Mouse (Mus musculus): Measurements from ENCODE around the gene Gm48551. TPM values are rescaled to one million over a fixed set of nuclear protein-coding genes. Genes with fewer than 3 reads are reported as not detected.

The Gm48551 gene
- polyA plus RNA-seq (2015; fragmentation: Illumina TruSeq; extraction: RNeasy Lipid Tissue Mini Kit (QIAGEN cat#74804); ENCODE audit: insufficient read depth, low read depth, low replicate concordance): 2.6 TPM

GRCm38 (mm10) chr10:81383802-81384604 lies at the start of gene Gm48551, which contains the start of gene Dohh:
Gene Gm48551 (plus strand): TSS chr10:81384466.
Gene Dohh (plus strand): TSS chr10:81384428.

GRCm38 (mm10) chr10:81342686-81343505 lies 41.4 kb upstream of the Gm48551 start, which contains the start of gene Gipc3:
Gene Gipc3 (minus strand): TSS chr10:81343266.

GRCm38 (mm10) chr10:81350351-81351063 lies 33.8 kb upstream of the Gm48551 start, which contains the start of gene Hmg20b:
Gene Hmg20b (minus strand): TSS chr10:81350480.

GRCm38 (mm10) chr10:81356991-81357844 lies 27.0 kb upstream of the Gm48551 start, which contains the start of gene Mfsd12:
Gene Mfsd12 (plus strand): TSS chr10:81357491.

GRCm38 (mm10) chr10:81365672-81366476 lies 18.4 kb upstream of the Gm48551 start, which contains the start of gene 4930404N11Rik:
Gene 4930404N11Rik (minus strand): TSS chr10:81365816.

GRCm38 (mm10) chr10:81377793-81378552 lies 6.3 kb upstream of the Gm48551 start, which contains the start of gene Fzr1:
Gene Fzr1 (minus strand): TSS chr10:81378516.

GRCm38 (mm10) chr10:81388505-81389055 lies 4.3 kb downstream of the Gm48551 start, which contains the start of gene Gm48552:
Gene Gm48552 (plus strand): TSS chr10:81389005.

GRCm38 (mm10) chr10:81392781-81393185 lies 8.5 kb downstream of the Gm48551 start, which contains the start of gene Smim24:
Gene Smim24 (plus strand): TSS chr10:81393051.

Other genes starting within 250 kb of the Gm48551 start
- gene Zbtb7a, start 249.2 kb upstream of the Gm48551 start, polyA plus RNA-seq (2015; fragmentation: Illumina TruSeq; extraction: RNeasy Lipid Tissue Mini Kit (QIAGEN cat#74804); ENCODE audit: insufficient read depth, low read depth, low replicate concordance): 5.4 TPM
- 7.3 TPM for gene Pias4, start 216.5 kb upstream of the Gm48551 start, polyA plus RNA-seq (2015; fragmentation: Illumina TruSeq; extraction: RNeasy Lipid Tissue Mini Kit (QIAGEN cat#74804); ENCODE audit: insufficient read depth, low read depth, low replicate concordance)
- gene Eef2, start 207.8 kb upstream of the Gm48551 start, polyA plus RNA-seq (2015; fragmentation: Illumina TruSeq; extraction: RNeasy Lipid Tissue Mini Kit (QIAGEN cat#74804); ENCODE audit: insufficient read depth, low read depth, low replicate concordance): 283 TPM
- gene Dapk3, start 201.5 kb upstream of the Gm48551 start, polyA plus RNA-seq (2015; fragmentation: Illumina TruSeq; extraction: RNeasy Lipid Tissue Mini Kit (QIAGEN cat#74804); ENCODE audit: insufficient read depth, low read depth, low replicate concordance): 9.3 TPM
- gene 4930442H23Rik, start 200.6 kb upstream of the Gm48551 start, polyA plus RNA-seq (2015; fragmentation: Illumina TruSeq; extraction: RNeasy Lipid Tissue Mini Kit (QIAGEN cat#74804); ENCODE audit: insufficient read depth, low read depth, low replicate concordance): not detected
- not detected for gene Nmrk2, start 182.4 kb upstream of the Gm48551 start, polyA plus RNA-seq (2015; fragmentation: Illumina TruSeq; extraction: RNeasy Lipid Tissue Mini Kit (QIAGEN cat#74804); ENCODE audit: insufficient read depth, low read depth, low replicate concordance)
- 0.20 TPM for gene Atcay, start 153.6 kb upstream of the Gm48551 start, polyA plus RNA-seq (2015; fragmentation: Illumina TruSeq; extraction: RNeasy Lipid Tissue Mini Kit (QIAGEN cat#74804); ENCODE audit: insufficient read depth, low read depth, low replicate concordance)
- gene Zfr2, start 151.3 kb upstream of the Gm48551 start, polyA plus RNA-seq (2015; fragmentation: Illumina TruSeq; extraction: RNeasy Lipid Tissue Mini Kit (QIAGEN cat#74804); ENCODE audit: insufficient read depth, low read depth, low replicate concordance): 3.4 TPM
- gene Matk, start 131.5 kb upstream of the Gm48551 start, polyA plus RNA-seq (2015; fragmentation: Illumina TruSeq; extraction: RNeasy Lipid Tissue Mini Kit (QIAGEN cat#74804); ENCODE audit: insufficient read depth, low read depth, low replicate concordance): not detected
- 21.2 TPM for gene Mrpl54, start 117.5 kb upstream of the Gm48551 start, polyA plus RNA-seq (2015; fragmentation: Illumina TruSeq; extraction: RNeasy Lipid Tissue Mini Kit (QIAGEN cat#74804); ENCODE audit: insufficient read depth, low read depth, low replicate concordance)
- gene Apba3, start 117.5 kb upstream of the Gm48551 start, polyA plus RNA-seq (2015; fragmentation: Illumina TruSeq; extraction: RNeasy Lipid Tissue Mini Kit (QIAGEN cat#74804); ENCODE audit: insufficient read depth, low read depth, low replicate concordance): 30.7 TPM
- 3.9 TPM for gene Tjp3, start 92.9 kb upstream of the Gm48551 start, polyA plus RNA-seq (2015; fragmentation: Illumina TruSeq; extraction: RNeasy Lipid Tissue Mini Kit (QIAGEN cat#74804); ENCODE audit: insufficient read depth, low read depth, low replicate concordance)
- 15.5 TPM for gene Pip5k1c, start 91.5 kb upstream of the Gm48551 start, polyA plus RNA-seq (2015; fragmentation: Illumina TruSeq; extraction: RNeasy Lipid Tissue Mini Kit (QIAGEN cat#74804); ENCODE audit: insufficient read depth, low read depth, low replicate concordance)
- 7.9 TPM for gene Cactin, start 63.4 kb upstream of the Gm48551 start, polyA plus RNA-seq (2015; fragmentation: Illumina TruSeq; extraction: RNeasy Lipid Tissue Mini Kit (QIAGEN cat#74804); ENCODE audit: insufficient read depth, low read depth, low replicate concordance)
- 3.4 TPM for gene Tbxa2r, start 55.7 kb upstream of the Gm48551 start, polyA plus RNA-seq (2015; fragmentation: Illumina TruSeq; extraction: RNeasy Lipid Tissue Mini Kit (QIAGEN cat#74804); ENCODE audit: insufficient read depth, low read depth, low replicate concordance)
- 1.4 TPM for gene Gipc3, start 41.2 kb upstream of the Gm48551 start, polyA plus RNA-seq (2015; fragmentation: Illumina TruSeq; extraction: RNeasy Lipid Tissue Mini Kit (QIAGEN cat#74804); ENCODE audit: insufficient read depth, low read depth, low replicate concordance)
- gene Hmg20b, start 34.0 kb upstream of the Gm48551 start, polyA plus RNA-seq (2015; fragmentation: Illumina TruSeq; extraction: RNeasy Lipid Tissue Mini Kit (QIAGEN cat#74804); ENCODE audit: insufficient read depth, low read depth, low replicate concordance): 22.8 TPM
- 1.9 TPM for gene Mfsd12, start 27.0 kb upstream of the Gm48551 start, polyA plus RNA-seq (2015; fragmentation: Illumina TruSeq; extraction: RNeasy Lipid Tissue Mini Kit (QIAGEN cat#74804); ENCODE audit: insufficient read depth, low read depth, low replicate concordance)
- not detected for gene 4930404N11Rik, start 18.6 kb upstream of the Gm48551 start, polyA plus RNA-seq (2015; fragmentation: Illumina TruSeq; extraction: RNeasy Lipid Tissue Mini Kit (QIAGEN cat#74804); ENCODE audit: insufficient read depth, low read depth, low replicate concordance)
- gene Fzr1, start 6.0 kb upstream of the Gm48551 start, polyA plus RNA-seq (2015; fragmentation: Illumina TruSeq; extraction: RNeasy Lipid Tissue Mini Kit (QIAGEN cat#74804); ENCODE audit: insufficient read depth, low read depth, low replicate concordance): 5.1 TPM
- gene Dohh, start within 50 bp of the Gm48551 start, polyA plus RNA-seq (2015; fragmentation: Illumina TruSeq; extraction: RNeasy Lipid Tissue Mini Kit (QIAGEN cat#74804); ENCODE audit: insufficient read depth, low read depth, low replicate concordance): 9.1 TPM
- gene Gm48552, start 4.5 kb downstream of the Gm48551 start, polyA plus RNA-seq (2015; fragmentation: Illumina TruSeq; extraction: RNeasy Lipid Tissue Mini Kit (QIAGEN cat#74804); ENCODE audit: insufficient read depth, low read depth, low replicate concordance): 3.4 TPM
- gene Smim24, start 8.6 kb downstream of the Gm48551 start, polyA plus RNA-seq (2015; fragmentation: Illumina TruSeq; extraction: RNeasy Lipid Tissue Mini Kit (QIAGEN cat#74804); ENCODE audit: insufficient read depth, low read depth, low replicate concordance): 23.5 TPM
- 11.0 TPM for gene Nfic, start 71.2 kb downstream of the Gm48551 start, polyA plus RNA-seq (2015; fragmentation: Illumina TruSeq; extraction: RNeasy Lipid Tissue Mini Kit (QIAGEN cat#74804); ENCODE audit: insufficient read depth, low read depth, low replicate concordance)
- gene Celf5, start 98.2 kb downstream of the Gm48551 start, polyA plus RNA-seq (2015; fragmentation: Illumina TruSeq; extraction: RNeasy Lipid Tissue Mini Kit (QIAGEN cat#74804); ENCODE audit: insufficient read depth, low read depth, low replicate concordance): 0.76 TPM
- gene Ncln, start 111.9 kb downstream of the Gm48551 start, polyA plus RNA-seq (2015; fragmentation: Illumina TruSeq; extraction: RNeasy Lipid Tissue Mini Kit (QIAGEN cat#74804); ENCODE audit: insufficient read depth, low read depth, low replicate concordance): 25.2 TPM
- gene S1pr4, start 115.7 kb downstream of the Gm48551 start, polyA plus RNA-seq (2015; fragmentation: Illumina TruSeq; extraction: RNeasy Lipid Tissue Mini Kit (QIAGEN cat#74804); ENCODE audit: insufficient read depth, low read depth, low replicate concordance): 1.3 TPM
- not detected for gene Gna15, start 139.8 kb downstream of the Gm48551 start, polyA plus RNA-seq (2015; fragmentation: Illumina TruSeq; extraction: RNeasy Lipid Tissue Mini Kit (QIAGEN cat#74804); ENCODE audit: insufficient read depth, low read depth, low replicate concordance)
- gene Gna11, start 160.7 kb downstream of the Gm48551 start, polyA plus RNA-seq (2015; fragmentation: Illumina TruSeq; extraction: RNeasy Lipid Tissue Mini Kit (QIAGEN cat#74804); ENCODE audit: insufficient read depth, low read depth, low replicate concordance): 17.4 TPM
- gene Aes, start 175.0 kb downstream of the Gm48551 start, polyA plus RNA-seq (2015; fragmentation: Illumina TruSeq; extraction: RNeasy Lipid Tissue Mini Kit (QIAGEN cat#74804); ENCODE audit: insufficient read depth, low read depth, low replicate concordance): 218 TPM
- 44.6 TPM for gene Tle2, start 190.1 kb downstream of the Gm48551 start, polyA plus RNA-seq (2015; fragmentation: Illumina TruSeq; extraction: RNeasy Lipid Tissue Mini Kit (QIAGEN cat#74804); ENCODE audit: insufficient read depth, low read depth, low replicate concordance)
- gene Tle6, start 216.6 kb downstream of the Gm48551 start, polyA plus RNA-seq (2015; fragmentation: Illumina TruSeq; extraction: RNeasy Lipid Tissue Mini Kit (QIAGEN cat#74804); ENCODE audit: insufficient read depth, low read depth, low replicate concordance): 236 TPM
- 0.87 TPM for gene BC025920, start 221.8 kb downstream of the Gm48551 start, polyA plus RNA-seq (2015; fragmentation: Illumina TruSeq; extraction: RNeasy Lipid Tissue Mini Kit (QIAGEN cat#74804); ENCODE audit: insufficient read depth, low read depth, low replicate concordance)
- gene Sirt6, start 243.3 kb downstream of the Gm48551 start, polyA plus RNA-seq (2015; fragmentation: Illumina TruSeq; extraction: RNeasy Lipid Tissue Mini Kit (QIAGEN cat#74804); ENCODE audit: insufficient read depth, low read depth, low replicate concordance): 5.6 TPM
- 62.0 TPM for gene Ankrd24, start 244.1 kb downstream of the Gm48551 start, polyA plus RNA-seq (2015; fragmentation: Illumina TruSeq; extraction: RNeasy Lipid Tissue Mini Kit (QIAGEN cat#74804); ENCODE audit: insufficient read depth, low read depth, low replicate concordance)